Mouse (Mus musculus): ENCODE measurements around the gene Cd63.

- TF ChIP-seq CTCF (IDR thresholded peaks at IDR 0.05; ENCODE audit: low read depth) (no peak), EP300 (IDR thresholded peaks at IDR 0.05; ENCODE audit: low read depth) (no peak)
These were observed 18.7 kb upstream of the Cd63 start for GRCm38 (mm10) chr10:128882067-128882466.

All from liver, embryonic 14.5 days (tissue).